Mouse (Mus musculus) testis, adult 2 months (tissue): ENCODE results near the gene Syna.

Source experiments
- CTCF ChIP-seq: fragments of 200-500 bp; IDR thresholded peaks from 2 replicates; pipeline ENCODE4 v1.5.1; 2012; ENCODE audit warnings: low read depth, mild to moderate bottlenecking, inconsistent platforms, low read length, moderate library complexity; ENCODE audit not compliant: control insufficient read depth, insufficient read depth, insufficient replicate concordance
- POLR2A ChIP-seq: fragments of 200-500 bp; IDR thresholded peaks from 2 replicates; pipeline ENCODE4 v1.6.1; 2012; ENCODE audit warnings: low read depth, mild to moderate bottlenecking, inconsistent platforms, low read length, moderate library complexity; ENCODE audit not compliant: control insufficient read depth

DNA sequence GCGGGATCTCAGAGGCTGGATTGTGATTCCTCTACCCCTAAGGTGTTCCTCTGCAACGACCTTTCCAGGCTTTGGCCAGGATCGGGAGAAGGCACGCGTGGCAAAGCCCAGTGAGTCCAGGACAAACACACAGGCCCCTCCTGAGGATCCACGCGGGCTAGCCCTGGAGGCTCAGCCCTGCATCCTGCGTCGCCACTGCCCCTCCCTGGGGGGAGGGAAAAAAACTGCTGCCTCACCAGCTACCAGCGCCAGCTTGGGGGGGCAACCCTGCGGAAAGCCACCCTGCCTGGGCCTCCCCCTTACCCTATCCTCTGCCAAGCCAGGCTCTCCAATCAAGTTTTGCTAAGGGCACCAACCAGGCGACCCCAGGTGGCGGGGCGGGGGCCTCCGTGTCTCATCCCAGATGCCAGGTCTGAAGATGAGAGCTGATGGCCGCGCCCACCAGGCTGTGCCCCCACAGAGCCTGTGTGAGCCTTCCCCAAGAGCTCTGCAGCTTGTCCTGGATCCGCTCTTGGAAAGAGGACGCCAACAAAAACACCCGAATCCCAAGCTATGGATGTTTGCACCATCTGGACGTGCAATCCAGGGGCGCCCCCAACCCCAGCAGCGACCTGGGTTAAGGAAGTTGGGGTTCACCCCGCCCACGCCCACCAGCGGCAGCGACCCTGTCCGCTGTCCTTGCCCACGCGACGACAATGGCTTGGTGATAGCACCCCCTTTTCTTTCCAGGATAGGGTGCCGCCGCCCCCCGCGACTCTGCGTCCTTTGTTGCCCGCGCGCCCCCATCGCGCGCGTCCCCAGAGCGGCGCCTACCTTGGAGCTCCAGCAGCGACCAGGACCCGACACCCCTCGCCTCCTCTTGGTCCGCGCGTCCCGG is 8.5 kb downstream of the Syna start:
- TF ChIP-seq CTCF, result no peak
- no peak for TF ChIP-seq POLR2A
